Mouse (Mus musculus): ENCODE data around the gene Npm1. TPM values are rescaled to one million over a fixed set of nuclear protein-coding genes. Genes with fewer than 3 reads are reported as not detected.

The Npm1 gene
- polyA plus RNA-seq, 1 experiment from 2014 or later: 592 TPM

DNA sequence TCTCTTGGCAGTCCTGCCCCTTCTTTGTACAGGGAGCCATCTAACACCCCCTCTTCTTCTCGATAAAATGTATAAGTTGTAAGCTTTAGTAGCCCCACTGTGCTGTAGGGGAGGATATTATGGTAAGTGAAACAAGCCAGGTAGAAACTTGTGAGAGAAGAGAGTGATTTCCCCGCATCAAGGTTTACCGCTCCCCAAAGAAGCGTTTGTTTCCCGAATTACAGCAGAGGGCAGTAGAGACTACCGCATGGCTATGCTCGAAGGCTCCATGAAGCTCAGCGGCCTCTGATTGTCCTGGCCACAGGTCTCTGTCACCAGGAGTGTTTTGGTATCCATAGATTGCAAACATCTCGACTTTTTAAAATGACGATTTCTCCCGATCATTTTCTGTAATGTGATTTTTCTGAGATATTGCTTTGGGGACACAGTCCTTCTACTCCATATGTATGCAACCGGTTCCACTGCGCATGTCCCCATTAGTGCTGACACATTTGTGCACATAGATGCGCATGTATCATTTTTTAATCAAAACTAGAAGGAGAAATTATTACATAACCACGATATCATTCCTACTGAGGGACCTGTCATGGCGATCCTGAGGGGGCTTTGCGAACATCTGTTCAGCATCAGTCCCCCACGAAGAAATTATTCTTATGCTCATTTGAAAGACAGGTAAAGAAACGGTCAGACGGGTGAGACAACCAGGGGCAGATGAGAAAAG, 13.7 kb upstream of the Npm1 start:
- Histone ChIP-seq H3K4me2 (replicated peaks) (no peak overlapping the region), H3K4me3 (replicated peaks) (no peak overlapping the region), H3K4me1 (replicated peaks) (peaks cover 11% of the 10 kb centered on the region), H3K36me3 (no peaks in the 10 kb centered on the region), H3K27me3 (peaks cover 49% of the 10 kb centered on the region), H3K27ac (no peak overlapping the region), H3K9me3 (no peaks in the 10 kb centered on the region), H3K9ac (replicated peaks) (no peak overlapping the region)
- WGBS: 33% methylated on average over 20 of the region's 20 CpGs
- peak; percentile 78 for ATAC-seq

DNA sequence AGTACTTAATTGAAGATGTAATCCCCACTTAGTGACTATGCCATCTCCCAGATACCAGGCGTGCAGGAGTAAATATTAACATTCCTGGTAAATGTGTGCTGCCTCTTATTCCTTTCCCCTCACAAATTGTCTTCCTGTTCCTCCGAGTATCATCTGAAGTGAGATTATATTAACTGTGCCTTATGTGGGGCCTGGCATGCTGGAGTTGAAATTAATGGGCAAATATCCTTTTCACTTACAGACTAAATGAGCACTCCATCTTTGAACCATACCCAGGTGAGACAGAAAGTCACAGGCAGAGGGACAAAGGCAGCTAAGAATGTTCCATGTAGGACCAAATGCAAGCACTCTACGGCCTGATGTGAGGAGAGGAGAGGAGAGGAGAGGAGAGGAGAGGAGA, 12.8 kb upstream of the Npm1 start:
- Histone ChIP-seq H3K9ac (replicated peaks) (no peak overlapping the region), H3K36me3 (no peaks in the 10 kb centered on the region), H3K4me1 (replicated peaks) (peaks cover 7% of the 10 kb centered on the region), H3K9me3 (no peaks in the 10 kb centered on the region), H3K27me3 (peaks cover 40% of the 10 kb centered on the region), H3K4me2 (replicated peaks) (no peak overlapping the region), H3K27ac (no peak overlapping the region), H3K4me3 (replicated peaks) (no peak overlapping the region)
- WGBS: 67% methylated on average over 2 of the region's 3 CpGs
- no peak for ATAC-seq

DNA sequence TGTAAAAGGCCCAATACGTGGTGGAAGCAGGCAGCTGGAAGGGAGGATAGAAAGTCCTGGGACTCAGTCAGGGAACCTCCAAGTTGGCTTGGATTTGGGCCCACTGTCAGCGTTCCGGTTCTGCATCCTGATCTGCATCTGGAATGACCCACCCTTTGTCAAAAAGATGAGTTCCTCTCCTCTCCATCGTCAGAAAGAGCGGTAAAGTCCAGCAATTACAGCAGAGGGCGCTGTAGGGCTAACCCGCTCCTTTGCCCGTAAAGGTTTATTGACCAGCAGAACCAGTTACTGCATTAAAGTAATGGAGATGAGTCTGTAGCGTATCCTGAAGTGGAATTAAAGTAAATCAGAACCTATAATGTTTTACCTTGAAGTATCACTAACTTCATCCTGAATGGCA, 7.5 kb upstream of the Npm1 start:
- H3K27ac ChIP-seq: no peak overlapping the region
- H3K4me2 ChIP-seq (replicated peaks): no peak overlapping the region
- WGBS: 14% methylated on average over 9 of the region's 9 CpGs
- ATAC-seq: no peak
- H3K4me1 ChIP-seq (replicated peaks): no peaks in the 10 kb centered on the region
- no peak overlapping the region for H3K9ac ChIP-seq (replicated peaks)
- no peaks in the 10 kb centered on the region for H3K36me3 ChIP-seq
- no peak overlapping the region for H3K4me3 ChIP-seq (replicated peaks)
- no peaks in the 10 kb centered on the region for H3K9me3 ChIP-seq
- peaks cover 9% of the 10 kb centered on the region; the same call in 1 of the 2 replicates for H3K27me3 ChIP-seq

DNA sequence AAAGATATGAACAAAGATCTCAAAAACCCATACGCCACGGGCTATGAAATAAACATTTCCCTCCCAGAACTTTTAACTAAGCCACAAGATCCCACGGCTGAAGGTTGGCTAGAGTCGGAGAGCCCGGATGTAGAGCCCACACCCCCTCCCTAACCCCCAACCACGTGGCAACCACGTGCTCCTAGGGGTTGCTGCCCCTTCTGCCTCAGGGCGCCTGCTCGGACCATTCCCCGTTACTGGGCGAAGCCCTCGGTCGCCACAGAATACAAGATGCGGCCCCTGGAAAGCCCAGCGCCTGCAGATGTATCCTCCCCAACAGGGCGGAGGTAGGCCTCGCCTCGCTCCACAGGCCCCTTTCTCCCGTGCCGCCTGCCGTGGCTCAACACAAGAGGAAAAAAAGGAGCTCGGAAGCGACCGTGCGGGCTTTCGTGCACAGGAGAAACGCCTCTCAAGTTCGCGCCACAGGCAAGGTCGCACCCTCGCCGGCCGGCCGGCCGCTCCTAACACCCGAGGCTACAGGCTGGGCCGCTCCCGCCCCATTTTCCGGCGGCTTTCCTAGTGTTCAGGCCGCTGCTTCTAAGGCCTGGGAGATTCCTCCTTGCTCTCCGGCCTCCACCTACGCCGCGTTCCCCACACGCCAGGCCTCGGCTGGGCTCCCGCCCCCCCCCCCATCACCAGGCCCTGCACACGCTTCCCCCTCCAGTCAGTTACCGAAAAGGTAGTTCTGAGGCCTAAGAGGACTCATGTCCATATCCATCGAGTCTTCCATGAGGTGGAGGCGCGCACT, 602 bp downstream of the Npm1 start:
- H3K4me1 ChIP-seq (replicated peaks): peaks cover 17% of the 10 kb centered on the region
- H3K27ac ChIP-seq: peak overlapping the region; percentile 91
- H3K9me3 ChIP-seq: no peaks in the 10 kb centered on the region
- peak overlapping the region; percentile 99 for H3K4me3 ChIP-seq (replicated peaks)
- WGBS: 3% methylated on average over 50 of the region's 53 CpGs
- ATAC-seq: peak; percentile 68
- peaks cover 34% of the 10 kb centered on the region for H3K36me3 ChIP-seq
- peak overlapping the region; percentile 85 for H3K4me2 ChIP-seq (replicated peaks)
- H3K27me3 ChIP-seq: 0 out of 2 replicates have a peak, but pooled peaks cover 2% of the 10 kb centered on the region
- H3K9ac ChIP-seq (replicated peaks): peak overlapping the region; percentile 98

DNA sequence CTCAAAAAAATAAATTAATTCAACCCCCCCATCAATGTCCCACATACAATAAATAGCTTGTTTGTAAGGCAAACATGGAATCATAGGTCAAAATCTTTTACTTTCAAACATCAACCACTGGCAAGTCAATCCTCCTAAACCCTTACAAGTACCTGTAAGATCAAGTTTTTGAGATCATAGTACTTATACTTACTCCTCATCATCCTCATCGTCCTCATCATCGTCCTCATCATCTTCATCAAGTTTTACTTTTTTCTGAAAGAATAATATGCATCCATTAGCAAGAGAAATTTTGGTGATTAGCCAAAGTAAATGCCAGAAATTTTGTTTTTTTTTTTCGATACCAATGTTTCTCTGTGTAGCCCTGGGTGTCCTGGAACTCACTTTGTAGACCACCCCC, 3.3 kb downstream of the Npm1 start:
- Histone ChIP-seq H3K4me3 (replicated peaks) (no peak overlapping the region), H3K4me1 (replicated peaks) (peaks cover 17% of the 10 kb centered on the region), H3K4me2 (replicated peaks) (no peak overlapping the region), H3K9me3 (no peaks in the 10 kb centered on the region), H3K27ac (no peak overlapping the region), H3K36me3 (peaks cover 54% of the 10 kb centered on the region), H3K27me3 (no peaks in the 10 kb centered on the region), H3K9ac (replicated peaks) (no peak overlapping the region)
- WGBS: 95% methylated on average over 3 of the region's 3 CpGs
- ATAC-seq: no peak

DNA sequence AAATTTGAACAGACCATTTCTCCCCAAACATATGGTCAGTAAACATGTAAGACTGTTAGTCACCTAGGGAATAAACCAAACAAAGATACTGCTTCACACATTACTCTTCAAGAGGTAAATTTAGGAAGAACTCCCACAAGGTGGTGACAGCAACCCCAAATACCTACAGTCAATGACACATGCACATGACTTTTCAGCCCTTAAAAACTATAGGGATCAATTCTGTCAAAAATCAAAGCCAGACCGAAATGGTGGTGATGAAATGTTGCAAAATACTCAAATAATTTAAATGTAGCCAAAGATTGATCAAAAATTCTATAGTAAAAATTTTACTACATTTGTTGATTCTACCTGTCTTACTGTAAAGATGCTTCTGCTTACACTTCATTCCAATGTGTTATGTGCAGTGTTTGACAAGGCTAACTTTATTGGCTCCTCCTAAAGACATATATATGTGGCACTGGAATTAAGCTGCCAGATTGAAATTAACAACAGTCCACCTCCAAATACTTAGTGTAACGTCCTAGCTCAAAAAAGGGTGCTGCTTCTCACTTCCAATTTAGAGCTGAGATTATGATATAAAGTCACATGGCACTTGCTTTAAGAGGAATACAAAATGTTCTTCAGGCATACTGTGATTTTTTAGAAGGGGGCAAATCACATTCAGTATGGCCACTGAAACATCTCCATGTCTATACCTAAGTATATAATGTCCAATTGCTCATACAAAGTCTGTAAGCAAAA, 5.4 kb downstream of the Npm1 start:
- no peak for ATAC-seq
- H3K9me3 ChIP-seq: no peaks in the 10 kb centered on the region

DNA sequence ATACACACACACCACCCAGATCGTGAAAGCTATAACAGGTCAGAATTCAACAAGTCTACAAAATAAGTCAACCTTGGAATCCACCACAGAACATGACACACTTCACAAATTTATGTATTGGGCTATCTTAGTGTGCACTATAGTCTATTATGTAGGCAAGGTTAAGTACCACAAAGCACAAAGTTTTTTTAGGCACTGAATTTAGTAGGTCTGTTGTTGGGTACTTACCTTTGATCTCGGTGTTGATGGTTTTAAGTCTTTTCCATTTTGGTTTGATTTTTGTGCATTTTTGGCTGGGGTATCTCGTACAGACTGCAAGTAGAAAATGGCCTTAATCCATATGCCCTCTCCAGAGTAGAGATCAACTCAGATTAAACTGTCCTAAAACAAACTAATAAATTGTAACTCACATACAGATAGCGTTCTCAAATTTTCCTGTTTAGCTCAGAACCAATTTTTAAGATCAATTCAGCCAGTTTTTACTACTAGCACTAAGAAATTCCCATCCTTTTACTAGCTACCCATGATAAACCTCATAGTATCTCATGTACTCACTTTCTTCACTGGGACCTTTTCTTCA, 6.5 kb downstream of the Npm1 start:
- Histone ChIP-seq H3K4me3 (replicated peaks) (no peak overlapping the region), H3K36me3 (peaks cover 73% of the 10 kb centered on the region), H3K27me3 (no peaks in the 10 kb centered on the region), H3K4me1 (replicated peaks) (peaks cover 12% of the 10 kb centered on the region), H3K4me2 (replicated peaks) (no peak overlapping the region), H3K9ac (replicated peaks) (no peak overlapping the region), H3K9me3 (no peaks in the 10 kb centered on the region), H3K27ac (no peak overlapping the region)
- no peak for ATAC-seq
- WGBS: 84% methylated on average over 4 of the region's 4 CpGs

More for the DNA sequence above, 5.4 kb downstream of the Npm1 start:
- Histone ChIP-seq H3K27me3 (no peaks in the 10 kb centered on the region), H3K4me2 (replicated peaks) (no peak overlapping the region), H3K36me3 (peaks cover 65% of the 10 kb centered on the region), H3K4me1 (replicated peaks) (peaks cover 17% of the 10 kb centered on the region), H3K9ac (replicated peaks) (no peak overlapping the region), H3K4me3 (replicated peaks) (no peak overlapping the region), H3K27ac (no peak overlapping the region)
- WGBS: 86% methylated on average over 2 of the region's 2 CpGs

DNA sequence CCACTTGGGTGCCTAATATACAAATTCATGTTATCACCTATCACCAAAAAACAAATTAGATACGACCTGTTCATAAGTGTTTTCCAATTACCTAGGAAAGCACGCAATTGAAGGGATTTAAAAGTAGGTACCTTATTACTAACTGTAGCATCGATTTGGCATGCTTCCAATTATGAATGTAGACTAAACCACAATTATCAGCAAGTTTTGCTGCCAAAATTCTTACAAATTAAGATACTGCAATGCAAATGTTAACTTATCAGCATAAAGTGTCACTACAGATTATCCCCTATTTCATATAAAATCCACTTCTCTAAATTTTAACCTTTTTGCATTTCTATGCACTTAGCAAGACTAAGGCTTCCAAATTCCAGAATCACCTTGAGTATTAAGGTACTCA, 8.5 kb downstream of the Npm1 start:
- no peak overlapping the region for H3K27ac ChIP-seq
- WGBS: 90% methylated on average over 3 of the region's 3 CpGs
- H3K9ac ChIP-seq (replicated peaks): no peak overlapping the region
- H3K4me1 ChIP-seq (replicated peaks): no peaks in the 10 kb centered on the region
- ATAC-seq: no peak
- H3K4me3 ChIP-seq (replicated peaks): no peak overlapping the region
- H3K36me3 ChIP-seq: peaks cover 73% of the 10 kb centered on the region
- H3K9me3 ChIP-seq: no peaks in the 10 kb centered on the region
- no peaks in the 10 kb centered on the region for H3K27me3 ChIP-seq
- no peak overlapping the region for H3K4me2 ChIP-seq (replicated peaks)

DNA sequence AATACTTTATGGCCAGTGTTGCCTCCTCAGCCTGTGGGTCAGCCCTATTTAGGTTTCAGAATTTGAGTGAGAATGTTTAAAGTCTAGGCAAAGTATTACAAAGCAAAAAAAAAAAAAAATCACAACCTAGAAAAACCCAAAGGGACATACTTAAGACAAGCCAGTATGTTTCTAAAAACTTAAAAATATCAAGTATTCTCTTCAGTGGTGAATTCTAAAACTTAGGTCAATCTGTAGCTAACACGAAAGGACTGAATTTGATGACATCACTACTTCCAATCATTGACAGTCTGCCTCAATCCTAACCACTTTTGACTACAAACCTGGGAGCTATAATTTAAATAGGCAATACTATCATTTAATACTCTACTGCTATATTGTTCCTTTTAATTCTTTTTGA, 10.0 kb downstream of the Npm1 start:
- no peaks in the 10 kb centered on the region for H3K9me3 ChIP-seq
- 92% methylated on average over 1 of the region's 1 CpGs for WGBS
- H3K4me2 ChIP-seq (replicated peaks): no peak overlapping the region
- H3K4me3 ChIP-seq (replicated peaks): no peak overlapping the region
- no peaks in the 10 kb centered on the region for H3K27me3 ChIP-seq
- peaks cover 66% of the 10 kb centered on the region for H3K36me3 ChIP-seq
- peaks cover 6% of the 10 kb centered on the region for H3K4me1 ChIP-seq (replicated peaks)
- ATAC-seq: no peak
- no peak overlapping the region for H3K27ac ChIP-seq
- H3K9ac ChIP-seq (replicated peaks): no peak overlapping the region

DNA sequence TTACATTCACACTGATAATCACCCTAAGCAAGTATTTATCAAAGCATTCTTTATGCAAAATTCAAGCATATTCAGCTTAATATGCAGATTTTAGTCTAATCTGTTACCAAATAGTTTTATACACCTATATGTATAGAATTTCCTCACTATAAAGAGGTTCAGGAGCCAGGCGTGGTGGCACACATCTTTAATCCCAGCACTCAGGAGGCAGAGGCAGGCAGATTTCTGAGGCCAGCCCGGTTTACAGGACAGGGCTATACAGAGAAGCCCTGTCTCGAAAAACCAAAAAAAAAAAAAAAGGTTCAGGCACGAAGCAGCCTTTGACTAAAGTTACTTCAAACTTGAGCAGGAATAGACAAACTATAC, 11.2 kb downstream of the Npm1 start:
- H3K4me3 ChIP-seq (replicated peaks): no peak overlapping the region
- peaks cover 57% of the 10 kb centered on the region for H3K36me3 ChIP-seq
- no peak overlapping the region for H3K27ac ChIP-seq
- H3K9me3 ChIP-seq: no peaks in the 10 kb centered on the region
- no peak overlapping the region for H3K4me2 ChIP-seq (replicated peaks)
- no peak overlapping the region for H3K9ac ChIP-seq (replicated peaks)
- H3K4me1 ChIP-seq (replicated peaks): peaks cover 12% of the 10 kb centered on the region
- H3K27me3 ChIP-seq: 0 out of 2 replicates have a peak, but pooled peaks cover 2% of the 10 kb centered on the region
- ATAC-seq: no peak
- WGBS: 83% methylated on average over 4 of the region's 4 CpGs

DNA sequence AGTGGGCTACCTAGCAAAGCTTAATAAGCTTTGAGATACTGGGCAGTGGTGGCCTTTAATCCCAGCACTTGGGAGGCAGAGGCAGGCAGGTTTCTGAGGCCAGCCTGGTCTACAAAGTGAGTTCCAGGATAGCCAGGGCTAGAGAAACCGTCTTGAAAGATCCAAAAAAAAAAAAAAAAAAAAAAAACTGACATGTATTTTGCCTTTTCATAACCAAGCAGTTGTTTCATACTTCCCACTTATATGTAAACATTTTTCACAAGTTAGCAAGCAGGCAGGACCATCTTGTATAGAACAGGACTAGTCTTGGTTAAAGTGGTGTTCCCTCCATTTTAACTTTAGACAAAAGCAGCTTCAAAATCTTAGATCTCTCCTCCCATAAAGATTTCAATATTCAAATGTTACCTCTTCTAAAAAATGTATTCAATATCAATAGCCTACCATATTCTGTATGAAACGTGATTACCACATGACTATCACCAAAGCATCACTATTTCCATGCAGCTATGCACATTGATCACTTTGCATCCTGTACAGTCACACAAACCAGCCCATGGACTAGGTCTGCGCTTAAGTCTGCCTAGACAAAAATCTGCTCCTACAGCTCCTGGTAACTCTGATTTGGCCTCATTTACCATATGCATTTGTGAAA, 11.8 kb downstream of the Npm1 start:
- 67% methylated on average over 3 of the region's 3 CpGs for WGBS
- ATAC-seq: no peak
- Histone ChIP-seq H3K4me2 (replicated peaks) (no peak overlapping the region), H3K27me3 (0 out of 2 replicates have a peak, but pooled peaks cover 4% of the 10 kb centered on the region), H3K27ac (no peak overlapping the region), H3K4me3 (replicated peaks) (no peak overlapping the region), H3K36me3 (peaks cover 52% of the 10 kb centered on the region), H3K9ac (replicated peaks) (no peak overlapping the region), H3K9me3 (no peaks in the 10 kb centered on the region), H3K4me1 (replicated peaks) (peaks cover 17% of the 10 kb centered on the region)
